Mouse (Mus musculus) spleen, postnatal 4 days (tissue): ENCODE measurements around the gene Bin2.

ENCODE experiments used
- DNase-seq, 2 experiments: peaks; one replicate each; pipeline ENCODE4 v3.0.0; 2022; ENCODE audit warnings: low spot score in 2 of 2

The Bin2 gene

DNA sequence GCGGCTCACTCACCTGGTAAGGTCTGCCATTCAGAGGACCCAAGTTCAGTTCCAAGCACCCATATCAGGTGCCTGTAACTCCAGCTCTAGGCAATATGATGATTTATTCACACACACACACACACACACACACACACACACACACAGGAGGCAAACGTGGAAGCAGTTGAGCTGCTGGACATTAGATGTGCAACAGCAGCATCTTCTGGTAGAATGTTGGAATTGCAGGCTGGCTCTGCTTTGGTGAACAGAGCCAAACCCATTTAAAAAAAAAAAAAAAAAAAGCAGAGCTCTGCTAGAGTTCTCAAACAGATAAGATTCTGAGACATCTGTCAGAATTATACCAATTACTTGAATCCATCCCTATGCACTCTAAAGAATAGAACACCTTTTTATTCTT is 13.7 kb upstream of the Bin2 start:
- DNase-seq: peak; percentile 82 to 88

DNA sequence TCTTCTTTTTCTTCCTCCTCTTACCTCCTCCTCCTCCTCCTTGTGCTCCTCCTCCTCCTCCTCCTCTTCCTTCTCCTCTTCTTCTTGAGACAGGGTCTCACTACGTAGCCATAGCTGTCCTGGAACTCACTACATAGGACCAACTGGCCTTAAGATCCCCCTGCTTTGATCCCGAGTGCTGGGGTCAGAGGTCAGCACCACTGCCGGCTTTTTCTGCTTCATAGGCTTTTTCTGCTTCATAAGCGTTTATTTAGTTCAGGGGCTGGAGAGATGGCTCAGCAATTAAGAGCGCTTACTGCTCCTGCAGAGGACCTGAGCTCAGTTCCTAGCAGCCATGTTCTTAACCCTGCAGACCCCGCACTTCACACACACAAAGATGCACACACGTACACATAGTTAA is 12.4 kb upstream of the Bin2 start:
- no peak for DNase-seq

DNA sequence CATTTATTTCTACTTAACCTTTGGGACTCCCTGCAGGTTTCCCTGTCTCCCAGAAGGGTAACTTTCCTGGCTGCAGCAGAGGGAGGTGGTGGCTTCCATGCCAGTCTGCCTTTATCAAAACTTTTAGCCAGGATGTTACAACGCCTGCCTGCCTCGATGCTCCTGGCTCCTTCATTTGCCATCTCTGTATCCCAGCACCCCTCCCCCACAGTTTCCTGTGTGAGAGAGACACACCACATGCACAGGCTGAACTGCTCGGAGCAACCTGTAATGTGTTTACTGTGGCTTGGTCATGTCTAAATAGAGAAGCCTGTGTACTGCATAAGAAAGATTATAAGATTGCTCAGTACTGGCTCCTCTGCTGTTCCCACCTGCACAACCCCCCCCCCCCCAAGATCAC is 11.0 kb upstream of the Bin2 start:
- no peak for DNase-seq

DNA sequence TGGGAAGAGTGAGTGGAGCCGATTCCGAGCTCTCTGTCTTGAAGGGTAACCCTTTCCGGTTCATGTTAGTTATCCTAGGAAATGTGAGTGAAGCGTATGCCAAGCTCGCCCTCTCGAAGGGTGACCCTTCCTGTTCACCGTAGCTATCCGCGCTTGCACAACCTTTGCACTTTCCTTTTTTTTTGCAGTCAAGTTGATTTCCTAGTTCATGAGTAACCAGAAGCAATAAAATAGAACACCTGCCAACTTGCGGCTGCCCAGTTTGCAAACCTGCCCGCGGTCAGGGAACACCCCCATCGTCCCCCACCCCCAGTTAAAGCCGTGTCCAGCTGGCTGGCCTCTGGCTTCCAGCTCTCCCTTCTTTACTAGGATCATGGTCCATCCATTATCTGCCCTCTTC is 9.7 kb upstream of the Bin2 start:
- no peak for DNase-seq

DNA sequence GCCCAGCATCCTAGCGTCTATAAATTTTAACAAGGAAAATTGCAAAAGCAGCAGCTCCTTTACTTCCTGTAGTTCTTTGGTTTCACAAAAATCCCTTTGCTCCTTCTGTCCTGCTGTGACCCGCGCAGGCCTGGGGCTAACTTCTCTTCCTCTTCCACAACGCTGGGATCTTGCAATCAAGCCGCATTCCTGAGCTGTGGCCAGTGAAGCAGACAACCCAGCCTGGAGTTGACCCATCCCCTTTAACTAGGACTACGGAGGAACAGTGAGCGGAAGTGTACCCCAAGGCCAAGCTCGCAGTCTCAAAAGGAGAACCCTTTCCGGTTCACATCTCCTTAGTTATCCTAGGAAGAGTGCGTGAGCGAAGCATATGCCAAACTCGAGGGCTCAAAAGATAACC is 9.2 kb upstream of the Bin2 start:
- no peak for DNase-seq

DNA sequence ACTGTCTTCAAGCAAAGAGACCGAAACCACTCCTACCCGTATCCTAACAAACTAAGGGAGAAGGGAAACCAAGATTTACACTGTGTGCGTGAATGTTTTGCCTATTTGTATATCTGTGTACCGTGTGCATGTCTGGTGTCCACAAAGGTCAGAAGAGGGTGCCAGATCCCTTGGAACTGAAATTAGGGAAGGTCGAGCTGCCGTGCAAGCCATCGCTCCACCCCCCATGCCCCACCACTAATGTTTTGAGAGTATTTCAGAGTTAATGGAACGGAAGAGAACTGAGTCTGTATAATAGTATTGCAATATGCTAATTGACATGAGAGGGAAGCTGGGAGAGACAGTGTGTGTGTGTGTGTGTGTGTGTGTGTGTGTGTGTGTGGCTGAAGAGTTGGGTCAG is 8.3 kb upstream of the Bin2 start:
- DNase-seq: no peak

DNA sequence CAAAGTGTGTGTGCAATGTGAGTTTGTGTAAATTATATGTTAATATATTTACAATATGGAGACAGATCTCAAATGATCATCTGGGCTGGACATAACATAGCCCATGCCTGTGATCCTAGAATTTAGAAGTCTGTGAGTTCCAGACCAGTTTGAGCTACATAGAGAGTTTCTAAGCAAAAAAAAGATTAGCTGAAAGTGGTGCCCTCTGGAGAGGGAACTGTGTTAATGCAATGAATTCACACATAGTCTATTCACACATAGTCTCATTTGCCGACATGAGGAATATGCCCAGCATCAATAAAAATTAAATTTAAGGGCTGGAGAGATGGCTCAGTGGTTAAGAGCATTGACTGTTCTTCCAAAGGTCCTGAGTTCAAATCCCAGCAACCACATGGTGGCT is 7.2 kb upstream of the Bin2 start:
- no peak for DNase-seq

DNA sequence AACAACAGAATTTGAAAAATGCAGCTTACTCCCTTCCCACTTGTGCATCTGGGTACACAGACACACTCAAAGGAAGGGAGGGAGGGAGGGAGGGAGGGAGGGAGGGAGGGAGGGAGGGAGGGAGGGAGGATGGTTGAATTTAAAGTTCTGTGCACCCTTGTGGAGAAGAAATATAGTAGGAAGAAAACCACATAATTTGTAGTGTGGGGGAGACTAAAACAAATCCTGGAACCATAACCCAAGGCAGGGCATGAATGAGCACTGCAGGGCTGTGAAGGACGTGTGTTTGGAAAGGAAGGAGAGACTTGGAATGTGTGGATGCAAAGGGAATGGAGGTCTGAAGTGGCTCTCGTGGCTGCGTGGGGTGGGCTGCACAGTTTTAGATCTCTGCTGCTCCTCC is 6.1 kb upstream of the Bin2 start:
- no peak for DNase-seq

DNA sequence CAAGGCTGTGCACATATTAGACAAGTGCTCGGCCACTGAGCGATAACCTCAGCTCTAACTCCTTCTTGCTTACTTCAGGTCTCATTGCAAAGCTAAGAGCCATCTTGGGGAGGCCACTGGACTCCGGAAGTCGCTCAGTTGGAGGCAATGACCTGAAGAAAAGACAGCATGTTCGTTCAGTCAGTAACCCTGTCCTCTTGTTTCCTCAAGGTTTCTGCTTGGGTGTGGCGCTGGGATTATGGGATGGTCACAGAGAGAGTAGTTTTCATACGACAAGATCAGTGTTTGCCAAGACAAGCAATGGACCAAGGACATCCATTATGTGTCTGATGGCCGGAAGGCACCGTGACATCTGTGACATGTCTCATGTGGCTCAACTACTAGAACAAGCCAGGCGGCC is 5.2 kb upstream of the Bin2 start:
- DNase-seq: no peak

DNA sequence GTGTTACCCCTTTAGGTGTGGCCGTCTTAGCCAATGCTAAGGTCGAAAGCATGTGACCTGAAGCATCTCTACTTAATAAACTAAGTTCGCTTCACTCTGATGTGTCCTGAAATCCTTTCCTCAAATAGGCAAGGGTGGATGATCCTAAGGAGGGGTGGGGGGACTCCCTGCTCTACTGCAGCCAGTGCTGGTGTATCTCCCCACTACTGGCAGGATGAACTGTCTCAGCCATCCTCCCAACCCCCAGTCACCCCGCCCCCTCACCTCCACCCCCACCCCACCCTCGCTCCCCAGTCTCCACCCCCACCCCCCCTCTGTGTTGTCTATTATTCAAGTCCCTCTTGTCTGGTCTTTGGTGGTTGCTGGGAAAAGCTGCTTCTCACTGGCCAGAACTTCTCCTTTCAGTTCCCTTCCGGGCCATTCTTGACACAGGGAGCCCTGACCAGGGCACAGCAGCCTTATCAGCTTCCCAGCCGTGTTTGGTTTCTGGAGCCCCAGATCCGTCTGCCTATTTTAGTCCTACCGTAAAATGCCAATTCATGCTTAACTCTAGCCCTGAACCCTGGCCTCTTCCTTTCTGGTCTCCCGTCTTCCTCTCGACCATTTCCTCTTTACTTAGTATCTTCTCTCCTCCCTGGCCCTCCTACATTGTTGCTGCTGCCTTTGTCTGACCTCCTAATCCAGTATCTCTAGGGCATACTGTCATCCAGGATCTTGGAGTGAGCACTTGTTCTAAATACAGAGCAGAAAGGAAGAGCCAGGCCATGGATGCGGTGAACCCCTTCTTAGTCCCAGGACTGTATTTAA is 4.4 kb upstream of the Bin2 start:
- DNase-seq: peak in 1 of 2 experiments; percentile 42

DNA sequence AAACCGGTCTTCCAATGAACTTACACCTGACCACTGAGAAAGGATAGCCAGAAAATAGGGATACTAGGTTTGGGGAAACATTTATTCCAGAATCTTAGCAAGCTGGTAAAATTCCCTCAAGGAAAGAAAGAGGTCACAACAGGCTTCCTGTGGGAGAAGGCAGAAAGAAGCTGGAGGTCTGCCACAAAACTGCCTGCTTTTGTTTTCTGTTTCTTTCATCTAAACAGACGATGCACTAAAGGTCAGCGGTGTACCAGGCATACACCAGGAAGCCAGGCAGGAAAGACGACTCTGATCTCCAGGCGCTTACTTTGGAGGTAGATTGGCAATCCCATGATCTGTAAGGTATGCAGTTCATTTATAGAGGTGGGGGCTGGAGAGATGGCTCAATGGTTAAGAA is 1.5 kb upstream of the Bin2 start:
- DNase-seq: no peak

DNA sequence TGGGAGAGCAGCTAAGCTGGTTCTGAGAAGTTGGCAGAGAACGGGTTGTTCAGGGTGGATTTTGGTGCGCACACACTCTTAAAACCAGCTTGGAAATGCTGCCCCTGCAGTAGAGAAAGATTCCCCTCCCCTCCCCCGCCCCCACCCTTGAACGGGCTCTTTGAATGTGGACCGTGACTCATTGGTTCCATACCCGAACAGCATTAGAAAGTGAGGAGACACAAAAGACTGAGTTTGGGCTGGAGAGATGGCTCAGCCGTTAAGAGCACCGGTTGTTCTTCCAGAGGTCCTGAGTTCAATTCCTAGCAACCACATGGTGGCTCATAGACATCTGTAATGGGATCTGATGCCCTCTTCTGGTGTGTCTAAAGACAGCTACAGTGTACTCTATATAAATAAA is 651 bp upstream of the Bin2 start:
- no peak for DNase-seq

DNA sequence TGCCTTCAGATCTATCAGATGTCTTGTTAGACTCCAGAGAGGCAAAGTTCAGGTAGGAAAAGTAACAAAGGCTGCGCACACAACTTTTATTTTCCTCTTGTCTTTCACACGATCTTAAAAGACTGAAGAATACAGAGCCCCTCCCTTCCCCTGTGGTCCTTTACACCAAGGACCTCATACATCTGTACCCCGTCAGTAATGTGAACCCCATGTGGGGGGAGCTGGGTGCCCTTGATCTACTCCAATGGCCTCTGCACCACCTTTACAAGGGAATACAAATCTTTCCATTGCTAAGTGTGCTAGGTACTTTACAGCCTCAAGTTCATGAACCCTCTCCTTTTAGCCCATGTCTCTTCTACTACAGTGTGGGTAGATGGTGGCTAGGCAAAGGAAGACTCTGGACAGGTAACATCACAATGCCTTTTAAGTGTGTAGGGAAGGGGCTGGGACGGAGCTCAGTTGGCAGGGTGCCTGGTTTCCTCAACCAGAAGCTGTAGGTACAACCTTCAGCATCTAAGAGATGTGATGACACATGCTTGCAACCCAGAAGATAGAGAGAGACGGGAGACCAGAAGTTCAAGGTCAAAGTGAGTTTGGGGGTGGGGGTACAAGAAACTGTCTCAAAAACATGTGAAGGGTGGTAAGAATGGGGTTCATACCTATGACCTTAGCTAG is 1.3 kb downstream of the Bin2 start:
- no peak for DNase-seq

DNA sequence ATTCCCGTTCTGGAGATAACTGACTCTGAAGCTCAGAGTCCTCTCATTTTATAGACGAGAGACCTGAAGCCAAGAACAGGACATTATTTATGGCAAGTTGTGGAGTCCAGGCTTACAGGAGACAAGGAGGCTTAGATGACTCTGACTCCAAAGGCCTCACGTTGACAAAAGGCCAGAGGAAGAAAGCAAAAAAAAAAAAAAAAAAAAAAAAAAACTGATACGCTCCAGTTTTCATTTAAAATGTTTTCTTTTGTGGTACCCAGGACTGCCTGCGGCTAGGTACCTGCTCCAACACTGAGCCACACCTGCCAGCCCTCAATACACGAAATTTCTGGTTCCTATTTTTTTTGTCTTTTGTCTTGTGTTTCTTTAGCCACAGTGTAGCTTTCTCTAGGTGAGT is 1.9 kb downstream of the Bin2 start:
- DNase-seq: no peak

DNA sequence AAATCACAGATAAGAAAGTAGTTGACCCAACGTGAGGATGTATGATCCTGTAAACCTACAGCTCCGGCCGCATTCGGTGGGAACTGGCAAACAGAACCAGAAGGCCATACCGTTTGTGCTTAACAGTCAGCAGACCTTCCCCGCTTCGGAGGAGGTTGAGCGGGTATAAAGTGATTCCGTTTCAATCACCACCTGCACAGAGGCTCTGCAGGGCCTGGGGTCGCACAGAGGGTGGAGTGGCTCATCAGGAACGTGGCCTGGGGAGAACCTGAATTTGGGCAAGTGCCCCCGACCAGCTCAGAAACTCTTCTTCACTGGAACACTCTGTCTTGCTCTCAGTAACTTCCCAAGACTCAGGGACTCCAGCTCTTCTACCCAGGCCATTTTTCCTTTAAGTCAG is 2.5 kb downstream of the Bin2 start:
- no peak for DNase-seq

DNA sequence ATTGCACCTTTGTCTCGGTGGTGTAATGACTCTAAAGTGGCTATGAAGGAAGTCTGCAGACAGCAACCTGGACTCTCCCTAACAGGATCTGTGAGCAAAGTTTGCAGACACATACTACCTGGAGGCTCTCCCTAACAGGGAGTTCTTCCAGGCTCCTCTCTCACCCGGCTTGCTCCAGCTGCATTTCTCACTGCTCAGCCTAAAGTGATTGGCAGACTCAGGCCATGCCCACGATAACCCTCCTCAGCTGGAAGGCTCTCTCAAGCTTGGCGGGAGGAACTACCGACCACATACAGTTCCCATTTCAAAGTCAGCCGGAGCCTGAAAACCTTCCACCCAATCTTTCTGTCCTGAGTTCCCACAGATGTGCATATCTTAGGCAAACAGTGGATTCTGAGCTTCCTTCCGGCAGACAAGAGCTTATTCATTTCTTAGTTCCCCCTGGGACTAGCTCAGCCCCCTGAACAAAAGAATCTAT is 3.1 kb downstream of the Bin2 start:
- no peak for DNase-seq

DNA sequence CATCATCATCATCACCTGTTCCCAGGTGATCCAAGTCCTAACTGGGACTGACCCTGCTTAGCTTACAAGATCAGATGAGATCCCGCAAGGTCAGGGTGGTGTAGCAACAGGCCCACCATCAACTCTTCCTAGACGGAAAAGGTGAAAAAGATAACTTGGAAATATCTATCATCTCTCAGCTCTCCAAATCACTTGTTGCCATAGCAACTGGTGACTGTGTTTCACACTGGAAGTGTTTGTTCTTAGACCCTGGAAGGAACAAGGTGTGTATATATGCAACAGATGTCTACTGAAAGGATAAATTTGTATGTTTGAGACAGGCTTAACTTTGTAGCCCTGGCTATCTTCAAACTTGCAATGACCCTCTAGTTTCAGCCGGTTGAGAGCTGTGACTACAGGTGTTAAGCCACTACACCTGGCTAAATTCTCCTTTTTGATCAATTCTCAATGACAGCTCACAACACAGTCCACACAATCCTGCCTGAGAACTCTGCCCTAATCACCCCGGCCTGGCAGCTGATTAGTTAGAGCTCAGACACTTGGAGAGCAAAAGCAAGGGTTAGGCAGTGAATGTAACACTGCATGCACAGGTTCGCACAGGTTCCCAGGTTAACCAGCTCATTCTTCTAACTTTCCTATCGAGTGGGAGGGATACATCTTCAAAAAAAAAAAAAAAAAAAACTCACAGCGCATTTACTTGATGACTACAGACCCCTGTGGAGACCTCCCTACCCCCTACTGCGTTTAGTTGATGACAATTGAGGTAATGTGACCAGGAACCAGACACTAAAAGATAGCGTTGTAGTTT is 3.7 kb downstream of the Bin2 start:
- no peak for DNase-seq

DNA sequence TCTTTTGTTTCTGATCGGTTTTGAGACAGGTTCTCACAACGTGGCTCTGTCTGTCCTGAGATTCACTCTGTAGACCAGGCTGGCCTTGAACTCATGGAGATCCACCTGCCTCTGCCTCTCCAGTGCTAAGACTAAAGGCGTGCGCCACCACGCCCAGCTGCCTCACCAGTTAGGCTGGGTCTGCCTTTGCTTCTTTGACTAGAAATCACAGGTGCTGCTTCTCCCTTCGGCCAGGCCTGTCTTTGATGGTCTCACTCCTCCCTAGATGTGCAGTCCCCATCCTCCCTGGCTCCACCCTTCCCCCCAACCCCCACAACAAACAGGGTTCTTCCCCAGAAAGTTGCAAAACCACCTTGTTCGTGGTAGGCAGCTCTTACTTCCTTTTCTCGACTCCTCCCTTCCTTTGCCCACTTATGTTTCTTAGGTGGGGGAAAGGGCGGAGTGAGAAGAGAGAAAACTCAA is 4.5 kb downstream of the Bin2 start:
- DNase-seq: peak; percentile 69 to 77

DNA sequence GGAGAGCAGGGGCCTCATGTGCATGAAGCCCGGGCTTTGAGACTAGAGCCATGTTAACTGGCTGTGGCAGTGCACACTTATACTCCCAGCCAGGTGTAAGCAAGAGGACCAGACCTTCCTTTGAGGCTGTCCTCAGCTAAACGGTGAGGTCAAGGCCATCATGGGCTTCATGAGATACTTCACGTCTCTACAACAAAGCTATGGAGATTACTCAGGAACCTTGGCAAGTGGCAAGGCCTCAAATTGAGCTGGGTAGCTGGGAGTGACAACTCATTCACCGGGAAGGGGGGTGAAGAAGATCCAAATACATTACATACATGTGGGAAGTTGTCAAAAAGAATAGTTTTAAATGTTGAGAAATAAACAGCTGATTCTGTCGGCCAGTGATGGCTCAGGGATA is 8.5 kb downstream of the Bin2 start:
- no peak for DNase-seq

DNA sequence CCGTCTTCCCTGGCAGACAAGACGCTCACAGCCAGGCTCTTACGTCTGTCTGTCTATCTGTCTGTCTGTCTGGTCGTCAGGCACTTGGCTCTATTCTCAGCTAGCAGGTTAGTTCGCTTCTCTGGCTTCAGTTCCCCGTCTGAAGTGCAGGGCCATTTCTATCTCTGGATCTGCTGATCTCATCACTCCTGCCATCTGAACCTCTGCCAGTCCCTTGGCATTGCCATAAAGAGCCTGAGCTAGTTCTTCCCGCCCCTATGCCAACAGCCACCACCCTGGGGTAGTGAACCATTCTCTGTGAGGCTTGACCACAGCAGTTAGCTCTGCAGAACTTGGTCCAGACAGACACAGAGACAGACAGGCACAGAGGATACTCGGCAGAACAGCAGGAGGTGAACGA is 9.0 kb downstream of the Bin2 start:
- DNase-seq: no peak

DNA sequence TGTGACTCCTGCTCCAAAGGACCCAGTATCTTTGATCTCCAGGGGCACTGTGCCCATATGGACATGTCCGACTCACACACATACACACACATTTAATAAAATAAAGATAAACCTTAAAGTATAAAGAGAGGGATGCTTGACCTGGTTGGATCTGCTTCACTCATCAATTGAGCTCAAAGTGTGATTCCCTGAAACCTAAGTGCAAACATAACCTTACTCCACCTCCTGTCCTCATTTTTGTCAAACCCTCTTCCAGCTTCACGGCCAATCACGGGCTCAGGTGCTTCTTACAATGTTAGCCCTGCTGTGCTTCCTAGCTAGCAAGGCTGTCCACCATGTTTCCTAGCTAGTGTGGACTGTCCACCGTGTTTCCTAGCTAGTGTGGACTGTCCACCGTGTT is 14.2 kb downstream of the Bin2 start:
- no peak for DNase-seq

DNA sequence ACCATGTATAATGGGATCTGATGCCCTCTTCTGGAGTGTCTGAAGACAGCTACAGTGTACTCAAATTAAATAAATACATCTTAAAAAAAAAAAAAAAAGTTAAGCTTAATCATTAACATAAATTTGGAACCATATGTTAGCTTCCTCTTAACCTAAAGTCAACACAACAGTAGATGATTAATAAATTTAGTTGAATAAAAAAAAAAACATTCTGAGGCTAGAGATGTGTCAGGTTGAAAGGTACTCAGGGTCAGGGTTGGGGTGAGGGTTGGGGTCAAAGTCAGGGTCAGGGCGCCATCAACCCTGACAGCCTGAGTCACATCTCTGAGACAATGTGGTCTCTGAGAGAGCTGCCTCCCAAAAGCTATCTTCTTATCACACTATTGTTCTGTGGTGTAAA is 15.1 kb downstream of the Bin2 start:
- no peak for DNase-seq

DNA sequence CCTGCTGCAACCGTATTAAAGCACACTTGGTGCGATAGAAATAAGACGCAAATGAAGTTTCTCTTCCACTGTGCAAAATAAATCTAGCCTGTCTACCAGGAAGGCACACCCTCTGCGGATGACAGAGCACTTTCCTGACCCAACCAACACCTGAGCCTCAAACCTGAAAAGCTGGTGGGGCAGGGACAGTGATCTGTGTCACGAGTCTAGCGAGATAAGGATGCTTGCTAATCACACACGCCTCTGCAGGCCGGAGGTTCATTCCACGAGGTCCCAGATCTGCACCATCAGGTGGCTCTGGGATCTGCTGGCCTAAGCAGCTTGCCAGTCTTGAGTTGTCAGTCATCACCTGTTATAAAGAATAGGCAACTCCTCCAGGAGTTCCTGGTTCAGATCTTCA is 17.7 kb downstream of the Bin2 start:
- no peak for DNase-seq
